Mouse (Mus musculus): ENCODE results near the gene Dguok.

GRCm38 (mm10) chr6:83432966-83433365, 73.8 kb downstream of the Dguok start:
- TF ChIP-seq KAT2A (IDR thresholded peaks at IDR 0.05; ENCODE audit: insufficient replicate concordance, low read length) (no peak), ELF1 (IDR thresholded peaks at IDR 0.05; ENCODE audit: low read depth, low read length) (no peak), CTCF (conservative IDR thresholded peaks at IDR 0.05 in 1 of 2, IDR thresholded peaks at IDR 0.05 in 1 of 2; ENCODE audit: low read depth in 2 of 2, low read length in 2 of 2) (no peak), UBTF (IDR thresholded peaks at IDR 0.05; ENCODE audit: low read depth, low read length) (no peak), SMC3 (IDR thresholded peaks at IDR 0.05; ENCODE audit: low read depth, low read length) (no peak), ZC3H11A (IDR thresholded peaks at IDR 0.05; ENCODE audit: low read depth, low read length) (no peak), EP300 (IDR thresholded peaks at IDR 0.05; ENCODE audit: low read length) (no peak), BHLHE40 (IDR thresholded peaks at IDR 0.05; ENCODE audit: low read depth, low read length) (no peak), USF2 (conservative IDR thresholded peaks at IDR 0.05; ENCODE audit: low read depth, low read length) (no peak), RAD21 (IDR thresholded peaks at IDR 0.05; ENCODE audit: low read depth, low read length) (no peak), JUND (conservative IDR thresholded peaks at IDR 0.05; ENCODE audit: low read depth, low read length) (no peak)

All from CH12.LX (cell line).